Mouse (Mus musculus) C3H10T1/2 (cell line): ENCODE measurements around the gene Fut8. TPM values are rescaled to one million over a fixed set of nuclear protein-coding genes. Genes with fewer than 3 reads are reported as not detected.

Experiments
- polyA plus RNA-seq, 2 experiments: library from polyadenylated mRNA; unstranded; fragments of >200 nt; fragmentation: generic; extraction: Trizol; gene quantifications; one replicate each; pipeline ENCODE4 v1.2.1; 2012; ENCODE audit warnings: missing spikeins in 2 of 2

Fut8 gene
- polyA plus RNA-seq = 1 to 10 TPM in 1 of 2 experiments, under 1 TPM in 1; 0.91 to 7.8 TPM

GRCm38 (mm10) chr12:77237950-77238530 is at the start of gene Fut8:
TSS of gene Fut8 (plus strand) at chr12:77238125.

